ENCODE assay signal across 17 mouse cellular contexts in genomic region chr2:61623996-61624395, GRCm38 (mm10).
"Had no signal": no experiment of that assay in that cellular context is flagged by ENCODE, and none has a peak within 500 bp of the region (broad histone marks: within the 10 kb centered on the region; RNA-seq: fewer than 3 reads in every experiment).

No protein-coding gene starts in this region.

- H3K36me3 ChIP-seq: midbrain, embryonic 15.5 days had no signal

- H3K4me2 ChIP-seq: lung, embryonic 15.5 days; midbrain, embryonic 11.5 days; midbrain, embryonic 13.5 days; midbrain, embryonic 15.5 days; neural tube, embryonic 12.5 days; stomach, embryonic 15.5 days had no signal

- DNase-seq: lung, adult 2 months; lung, postnatal 14 days; lung, postnatal 36 days; right cerebral cortex, postnatal 14 days; thymus, adult 2 months; thymus, postnatal 25 days; thymus, postnatal 4 days had no signal

- H3K4me3 ChIP-seq: lung, embryonic 15.5 days; megakaryocyte, embryonic 14.5 days; midbrain, embryonic 13.5 days; midbrain, embryonic 15.5 days; neural tube, embryonic 12.5 days; stomach, embryonic 15.5 days had no signal

- H3K9ac ChIP-seq: lung, embryonic 15.5 days; midbrain, embryonic 13.5 days; midbrain, embryonic 15.5 days; neural tube, embryonic 12.5 days; stomach, embryonic 15.5 days had no signal

- H3K9me3 ChIP-seq: lung, embryonic 15.5 days; stomach, embryonic 15.5 days had no signal

- H3K27ac ChIP-seq: lung, embryonic 15.5 days; macrophage; midbrain, embryonic 13.5 days; midbrain, embryonic 15.5 days; neural tube, embryonic 12.5 days; stomach, embryonic 15.5 days; stomach, postnatal 0 days had no signal

- ATAC-seq: lung, postnatal 0 days; midbrain, embryonic 13.5 days; midbrain, embryonic 15.5 days had no signal

- H3K27me3 ChIP-seq: lung, embryonic 15.5 days; megakaryocyte, embryonic 14.5 days; midbrain, embryonic 13.5 days; midbrain, embryonic 15.5 days; neural tube, embryonic 12.5 days; stomach, embryonic 15.5 days had no signal

- H3K4me1 ChIP-seq: lung, embryonic 15.5 days; megakaryocyte, embryonic 14.5 days; midbrain, embryonic 13.5 days; midbrain, embryonic 15.5 days; neural tube, embryonic 12.5 days; stomach, embryonic 15.5 days had no signal
